Mouse (Mus musculus): ENCODE results near the gene Arfip1. TPM values are rescaled to one million over a fixed set of nuclear protein-coding genes. Genes with fewer than 3 reads are reported as not detected.

Arfip1 gene
- total and polyA plus RNA-seq, 3 experiments, result 5.6 to 14.8 (median 14.8) TPM

- Histone ChIP-seq H3K9ac (ENCODE audit: low read depth, low read length) (no peak overlapping the region), H3K36me3 (ENCODE audit: control insufficient read depth, insufficient read depth, low read length) (no peaks in the 10 kb centered on the region), H3K4me3 (no peak overlapping the region), H3K27me3 (ENCODE audit: control insufficient read depth, insufficient read depth, low read length) (no peaks in the 10 kb centered on the region), H3K79me2 (replicated peaks; ENCODE audit: control insufficient read depth, insufficient read depth, low read length) (no peaks in the 10 kb centered on the region), H3K27ac (no peak overlapping the region), H3K4me1 (ENCODE audit: control insufficient read depth, insufficient read depth, low read length) (no peaks in the 10 kb centered on the region)
- TF ChIP-seq EP300 (IDR thresholded peaks at IDR 0.05; ENCODE audit: insufficient read depth, low read depth, low read length) (no peak), CTCF (IDR thresholded peaks at IDR 0.05) (no peak), POLR2A (IDR thresholded peaks at IDR 0.05; ENCODE audit: insufficient read depth, low read depth, low read length) (no peak)
- intact Hi-C loops (cut with DNase I), result no loop called here
- no peak for DNase-seq
- WGBS, result 47% methylated on average over 4 of the region's 4 CpGs
Measured at GRCm38 (mm10) chr3:84461687-84462086, 120.7 kb downstream of the Arfip1 start.

DNA sequence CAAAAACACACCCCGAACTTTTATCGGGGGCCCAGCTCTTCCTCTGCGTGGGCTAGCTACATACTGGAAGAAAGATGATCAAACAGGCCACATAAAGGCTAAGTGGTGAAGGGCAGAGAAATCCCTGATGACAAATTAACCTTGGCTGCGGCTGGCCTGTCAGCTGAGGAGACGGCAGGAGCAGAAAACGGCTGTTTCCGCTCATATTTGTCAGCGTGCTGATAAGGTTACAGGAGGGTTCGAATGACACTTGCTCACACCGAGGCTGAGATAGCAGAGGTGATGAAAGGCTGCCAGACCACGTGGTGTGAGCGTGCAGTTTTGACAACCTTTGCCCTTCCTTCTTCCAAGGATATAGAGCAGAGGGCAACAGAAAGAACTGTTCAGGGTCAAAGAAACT, 121.5 kb downstream of the Arfip1 start:
- TF ChIP-seq POLR2A (IDR thresholded peaks at IDR 0.05; ENCODE audit: insufficient read depth, low read depth, low read length) (no peak), EP300 (IDR thresholded peaks at IDR 0.05; ENCODE audit: insufficient read depth, low read depth, low read length) (no peak)
- Histone ChIP-seq H3K4me3 (no peak overlapping the region), H3K27me3 (ENCODE audit: control insufficient read depth, insufficient read depth, low read length) (no peaks in the 10 kb centered on the region), H3K79me2 (replicated peaks; ENCODE audit: control insufficient read depth, insufficient read depth, low read length) (no peaks in the 10 kb centered on the region), H3K4me1 (ENCODE audit: control insufficient read depth, insufficient read depth, low read length) (peaks cover 1% of the 10 kb centered on the region; the same call in 1 of the 2 replicates), H3K36me3 (ENCODE audit: control insufficient read depth, insufficient read depth, low read length) (no peaks in the 10 kb centered on the region), H3K27ac (no peak overlapping the region), H3K9ac (ENCODE audit: low read depth, low read length) (no peak overlapping the region)
- intact Hi-C loops (cut with DNase I), result no loop called here
- WGBS, result 14% methylated on average over 12 of the region's 12 CpGs
- peak in 1 of 2 experiments; percentile 39 for DNase-seq

- no peak overlapping the region for H3K9ac ChIP-seq (ENCODE audit: low read depth, low read length)
- peaks cover 2% of the 10 kb centered on the region; the same call in 1 of the 2 replicates for H3K4me1 ChIP-seq (ENCODE audit: control insufficient read depth, insufficient read depth, low read length)
- H3K4me3 ChIP-seq, result no peak overlapping the region
- no peaks in the 10 kb centered on the region for H3K79me2 ChIP-seq (replicated peaks; ENCODE audit: control insufficient read depth, insufficient read depth, low read length)
- TF ChIP-seq POLR2A (IDR thresholded peaks at IDR 0.05; ENCODE audit: insufficient read depth, low read depth, low read length), result no peak
- H3K36me3 ChIP-seq (ENCODE audit: control insufficient read depth, insufficient read depth, low read length), result no peaks in the 10 kb centered on the region
- H3K27ac ChIP-seq, result no peak overlapping the region
- WGBS, result 49% methylated on average over 3 of the region's 3 CpGs
- no peaks in the 10 kb centered on the region for H3K27me3 ChIP-seq (ENCODE audit: control insufficient read depth, insufficient read depth, low read length)
- intact Hi-C loops (cut with DNase I), result no loop called here
- DNase-seq, result no peak
Measured at GRCm38 (mm10) chr3:84460499-84460898, 121.9 kb downstream of the Arfip1 start.

DNA sequence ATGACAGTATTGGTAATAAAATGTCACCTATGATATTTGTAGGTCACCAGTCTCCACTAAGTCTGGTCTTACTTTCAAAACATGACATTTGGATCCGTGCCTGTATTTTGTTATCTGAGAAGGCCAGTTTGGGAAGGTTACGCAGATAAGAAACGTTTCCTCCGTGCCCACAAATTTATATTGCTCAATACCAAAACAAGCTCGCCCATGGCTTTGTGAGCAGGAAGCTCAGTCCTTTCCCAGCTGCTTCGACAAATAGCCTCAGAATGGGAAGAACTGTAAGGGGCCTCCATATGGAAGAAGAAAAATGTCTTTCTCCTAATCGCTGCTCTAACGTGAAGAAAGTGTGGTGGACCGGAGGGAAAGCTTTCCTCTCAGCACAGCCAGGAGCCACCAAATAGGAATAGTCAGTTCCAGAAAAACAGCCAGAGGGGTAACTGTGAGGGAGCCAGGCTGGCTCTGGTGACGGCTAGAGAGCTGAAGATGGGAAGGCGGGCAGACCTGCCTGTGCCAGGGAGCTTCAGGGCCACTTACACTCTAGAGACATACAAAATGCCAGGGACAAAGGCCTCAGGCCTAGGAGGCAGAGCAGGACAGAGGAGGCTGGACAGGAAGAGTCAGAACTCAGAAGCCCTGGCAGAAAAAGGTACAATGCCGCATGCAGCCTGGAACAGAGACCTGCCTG, 126.5 kb downstream of the Arfip1 start:
- H3K9ac ChIP-seq (ENCODE audit: low read depth, low read length), result no peak overlapping the region
- peaks cover 2% of the 10 kb centered on the region; the same call in 1 of the 2 replicates for H3K4me1 ChIP-seq (ENCODE audit: control insufficient read depth, insufficient read depth, low read length)
- DNase-seq, result no peak
- H3K27me3 ChIP-seq (ENCODE audit: control insufficient read depth, insufficient read depth, low read length), result no peaks in the 10 kb centered on the region
- no peaks in the 10 kb centered on the region for H3K79me2 ChIP-seq (replicated peaks; ENCODE audit: control insufficient read depth, insufficient read depth, low read length)
- no peak overlapping the region for H3K4me3 ChIP-seq
- intact Hi-C loops (cut with DNase I), result loop anchor here (5.0 kb wide), 1 partner anchor 99 kb away; no protein-coding TSS in a partner anchor
- H3K36me3 ChIP-seq (ENCODE audit: control insufficient read depth, insufficient read depth, low read length), result no peaks in the 10 kb centered on the region
- 39% methylated on average over 12 of the region's 12 CpGs for WGBS
- H3K27ac ChIP-seq, result peak overlapping the region; percentile 29; the same call in 1 of the 2 replicates
- TF ChIP-seq POLR2A (IDR thresholded peaks at IDR 0.05; ENCODE audit: insufficient read depth, low read depth, low read length) (no peak), CTCF (IDR thresholded peaks at IDR 0.05) (no peak), EP300 (IDR thresholded peaks at IDR 0.05; ENCODE audit: insufficient read depth, low read depth, low read length) (no peak)

- Histone ChIP-seq H3K36me3 (ENCODE audit: control insufficient read depth, insufficient read depth, low read length) (no peaks in the 10 kb centered on the region), H3K4me3 (no peak overlapping the region), H3K27ac (no peak overlapping the region), H3K9ac (ENCODE audit: low read depth, low read length) (no peak overlapping the region), H3K79me2 (replicated peaks; ENCODE audit: control insufficient read depth, insufficient read depth, low read length) (no peaks in the 10 kb centered on the region), H3K27me3 (ENCODE audit: control insufficient read depth, insufficient read depth, low read length) (no peaks in the 10 kb centered on the region), H3K4me1 (ENCODE audit: control insufficient read depth, insufficient read depth, low read length) (peaks cover 2% of the 10 kb centered on the region; the same call in 1 of the 2 replicates)
- intact Hi-C loops (cut with DNase I), result no loop called here
- 69% methylated on average over 3 of the region's 3 CpGs for WGBS
- DNase-seq, result no peak
- TF ChIP-seq CTCF (IDR thresholded peaks at IDR 0.05) (no peak), EP300 (IDR thresholded peaks at IDR 0.05; ENCODE audit: insufficient read depth, low read depth, low read length) (no peak), POLR2A (IDR thresholded peaks at IDR 0.05; ENCODE audit: insufficient read depth, low read depth, low read length) (no peak)
Measured at GRCm38 (mm10) chr3:84450651-84451050, 131.8 kb downstream of the Arfip1 start.

- DNase-seq, result no peak
- Histone ChIP-seq H3K4me3 (no peak overlapping the region), H3K27me3 (ENCODE audit: control insufficient read depth, insufficient read depth, low read length) (no peaks in the 10 kb centered on the region), H3K4me1 (ENCODE audit: control insufficient read depth, insufficient read depth, low read length) (peaks cover 4% of the 10 kb centered on the region; the same call in 1 of the 2 replicates), H3K27ac (no peak overlapping the region), H3K9ac (ENCODE audit: low read depth, low read length) (no peak overlapping the region), H3K79me2 (replicated peaks; ENCODE audit: control insufficient read depth, insufficient read depth, low read length) (no peaks in the 10 kb centered on the region), H3K36me3 (ENCODE audit: control insufficient read depth, insufficient read depth, low read length) (no peaks in the 10 kb centered on the region)
- intact Hi-C loops (cut with DNase I), result no loop called here
- no peak for TF ChIP-seq EP300 (IDR thresholded peaks at IDR 0.05; ENCODE audit: insufficient read depth, low read depth, low read length)
- TF ChIP-seq CTCF (IDR thresholded peaks at IDR 0.05), result no peak
- no peak for TF ChIP-seq POLR2A (IDR thresholded peaks at IDR 0.05; ENCODE audit: insufficient read depth, low read depth, low read length)
- WGBS, result 91% methylated on average over 9 of the region's 9 CpGs
Measured at GRCm38 (mm10) chr3:84449015-84449414, 133.4 kb downstream of the Arfip1 start.
